Mouse (Mus musculus): Measurements from ENCODE around the gene Thsd4. TPM values are rescaled to one million over a fixed set of nuclear protein-coding genes. Genes with fewer than 3 reads are reported as not detected.
A peak's percentile ranks its signal among the peaks of the same experiment; 100 is the strongest.

Gene Thsd4
- polyA plus RNA-seq, 1 experiment from 2014 or later: 20.2 TPM

DNA sequence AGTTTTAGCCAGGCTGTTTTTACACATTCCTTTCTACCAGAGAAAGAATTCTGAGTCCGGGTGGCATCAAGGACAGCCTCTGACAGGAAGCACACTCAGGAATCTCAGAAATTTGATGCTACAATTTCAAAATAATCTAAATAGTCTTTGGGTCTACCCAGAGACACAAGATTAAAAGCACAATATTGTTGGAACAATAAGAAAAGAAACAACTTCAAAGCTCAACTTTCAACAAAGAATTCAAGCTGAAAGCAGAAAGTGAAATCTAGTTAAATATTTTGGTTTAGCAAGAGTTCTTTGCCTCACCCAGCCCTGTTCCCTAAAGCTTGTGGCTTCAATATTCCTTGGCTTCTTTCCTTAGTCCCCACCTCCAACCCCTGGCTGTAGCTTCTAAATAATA lies 415.7 kb downstream of the Thsd4 start:
- 40% methylated on average over 1 of the region's 1 CpGs for WGBS
- ATAC-seq: no peak

DNA sequence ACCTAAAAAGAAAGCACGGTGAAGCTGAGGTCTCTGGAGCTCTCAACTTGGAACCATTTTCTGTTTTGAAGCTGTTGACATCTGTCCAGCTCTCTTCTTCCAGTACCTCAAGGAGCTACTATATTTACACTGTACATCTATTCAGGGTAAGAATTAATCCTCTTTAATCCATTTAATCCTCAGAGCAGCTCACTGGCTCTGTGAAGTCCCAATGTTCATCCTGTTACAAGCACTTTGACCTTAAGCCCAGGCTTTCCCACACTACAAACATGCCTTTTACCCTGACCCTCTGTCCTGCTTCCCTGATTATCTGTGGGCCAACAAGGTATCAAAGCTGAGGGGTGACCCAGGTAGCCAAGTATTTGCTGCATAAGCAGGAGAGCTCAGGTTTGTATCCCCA lies 427.6 kb downstream of the Thsd4 start:
- Histone ChIP-seq H3K9ac (ENCODE audit: low read depth, low read length) (no peak overlapping the region), H3K4me2 (ENCODE audit: low read depth, low read length) (no peak overlapping the region), H3K36me3 (ENCODE audit: control insufficient read depth, insufficient read depth, low read length) (no peaks in the 10 kb centered on the region), H3K9me3 (ENCODE audit: control insufficient read depth, low read length) (no peaks in the 10 kb centered on the region), H3K27me3 (replicated peaks; ENCODE audit: control insufficient read depth, insufficient read depth, low read length) (no peaks in the 10 kb centered on the region), H3K4me1 (ENCODE audit: control insufficient read depth, insufficient read depth, low read length) (no peaks in the 10 kb centered on the region), H3K27ac (ENCODE audit: low read length) (no peak overlapping the region), H3K4me3 (ENCODE audit: low read length) (no peak overlapping the region)
- 44% methylated on average over 1 of the region's 1 CpGs for WGBS
- no peak for ATAC-seq

More for the DNA sequence above, 415.7 kb downstream of the Thsd4 start:
- Histone ChIP-seq H3K9me3 (ENCODE audit: control insufficient read depth, low read length) (no peaks in the 10 kb centered on the region), H3K36me3 (ENCODE audit: control insufficient read depth, insufficient read depth, low read length) (no peaks in the 10 kb centered on the region), H3K27me3 (replicated peaks; ENCODE audit: control insufficient read depth, insufficient read depth, low read length) (no peaks in the 10 kb centered on the region), H3K4me1 (ENCODE audit: control insufficient read depth, insufficient read depth, low read length) (no peaks in the 10 kb centered on the region), H3K4me2 (ENCODE audit: low read depth, low read length) (no peak overlapping the region), H3K27ac (ENCODE audit: low read length) (no peak overlapping the region), H3K4me3 (ENCODE audit: low read length) (no peak overlapping the region), H3K9ac (ENCODE audit: low read depth, low read length) (no peak overlapping the region)

DNA sequence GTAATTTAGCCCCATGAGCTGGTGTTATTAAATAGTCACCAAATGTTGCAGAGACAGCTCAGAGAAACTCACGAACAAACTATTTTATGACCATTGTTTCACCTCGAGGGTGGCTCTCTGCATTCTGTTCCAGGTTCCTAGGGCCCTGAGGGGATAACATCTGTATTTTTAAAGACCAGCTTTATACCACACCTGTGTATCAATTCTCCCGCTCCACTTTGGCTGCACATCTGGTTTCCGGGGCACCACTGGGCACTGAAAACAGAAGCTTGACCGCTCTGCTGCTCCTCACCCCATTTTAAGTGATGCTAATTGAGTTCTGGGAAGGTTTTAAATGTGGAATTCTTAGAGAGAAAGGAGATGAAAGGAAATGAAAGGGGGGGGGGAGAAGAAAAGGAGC lies 429.4 kb downstream of the Thsd4 start:
- Histone ChIP-seq H3K4me1 (ENCODE audit: control insufficient read depth, insufficient read depth, low read length) (no peaks in the 10 kb centered on the region), H3K9ac (ENCODE audit: low read depth, low read length) (no peak overlapping the region), H3K9me3 (ENCODE audit: control insufficient read depth, low read length) (no peaks in the 10 kb centered on the region), H3K36me3 (ENCODE audit: control insufficient read depth, insufficient read depth, low read length) (no peaks in the 10 kb centered on the region), H3K27ac (ENCODE audit: low read length) (no peak overlapping the region), H3K4me3 (ENCODE audit: low read length) (no peak overlapping the region), H3K4me2 (ENCODE audit: low read depth, low read length) (no peak overlapping the region), H3K27me3 (replicated peaks; ENCODE audit: control insufficient read depth, insufficient read depth, low read length) (no peaks in the 10 kb centered on the region)
- 57% methylated on average over 5 of the region's 5 CpGs for WGBS
- ATAC-seq: no peak

DNA sequence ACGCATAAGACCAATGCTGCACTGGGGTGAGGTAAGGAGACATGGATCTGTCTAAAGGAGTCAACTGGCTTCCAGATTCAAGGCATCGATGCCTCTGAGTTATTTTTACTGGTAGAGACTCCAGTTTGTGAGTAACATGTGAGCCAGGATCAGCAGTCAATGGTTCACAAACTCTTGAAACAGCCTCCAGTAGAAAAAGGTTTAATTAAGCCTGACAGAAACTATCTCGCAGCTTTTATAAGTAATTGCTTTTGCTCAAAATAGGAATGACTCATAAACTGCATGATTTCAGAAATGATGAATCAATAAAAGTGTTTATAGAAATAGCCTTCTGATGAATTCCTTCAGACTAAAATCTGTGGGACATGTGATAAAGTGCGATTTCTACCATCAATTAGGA lies 432.4 kb downstream of the Thsd4 start:
- no peak for ATAC-seq

GRCm38 (mm10) chr9:60088101-60088500 lies 433.7 kb downstream of the Thsd4 start:
- Histone ChIP-seq H3K27ac (ENCODE audit: low read length) (no peak overlapping the region), H3K9ac (ENCODE audit: low read depth, low read length) (no peak overlapping the region), H3K4me1 (ENCODE audit: control insufficient read depth, insufficient read depth, low read length) (peaks cover 1% of the 10 kb centered on the region), H3K27me3 (replicated peaks; ENCODE audit: control insufficient read depth, insufficient read depth, low read length) (no peaks in the 10 kb centered on the region), H3K9me3 (ENCODE audit: control insufficient read depth, low read length) (no peaks in the 10 kb centered on the region), H3K36me3 (ENCODE audit: control insufficient read depth, insufficient read depth, low read length) (no peaks in the 10 kb centered on the region), H3K4me2 (ENCODE audit: low read depth, low read length) (no peak overlapping the region), H3K4me3 (ENCODE audit: low read length) (no peak overlapping the region)
- WGBS: 52% methylated on average over 5 of the region's 5 CpGs
- ATAC-seq: no peak

More for the DNA sequence above, 432.4 kb downstream of the Thsd4 start:
- 86% methylated on average over 4 of the region's 4 CpGs for WGBS
- Histone ChIP-seq H3K4me3 (ENCODE audit: low read length) (no peak overlapping the region), H3K36me3 (ENCODE audit: control insufficient read depth, insufficient read depth, low read length) (no peaks in the 10 kb centered on the region), H3K4me2 (ENCODE audit: low read depth, low read length) (no peak overlapping the region), H3K9ac (ENCODE audit: low read depth, low read length) (no peak overlapping the region), H3K27ac (ENCODE audit: low read length) (no peak overlapping the region), H3K9me3 (ENCODE audit: control insufficient read depth, low read length) (no peaks in the 10 kb centered on the region), H3K4me1 (ENCODE audit: control insufficient read depth, insufficient read depth, low read length) (no peaks in the 10 kb centered on the region), H3K27me3 (replicated peaks; ENCODE audit: control insufficient read depth, insufficient read depth, low read length) (no peaks in the 10 kb centered on the region)

DNA sequence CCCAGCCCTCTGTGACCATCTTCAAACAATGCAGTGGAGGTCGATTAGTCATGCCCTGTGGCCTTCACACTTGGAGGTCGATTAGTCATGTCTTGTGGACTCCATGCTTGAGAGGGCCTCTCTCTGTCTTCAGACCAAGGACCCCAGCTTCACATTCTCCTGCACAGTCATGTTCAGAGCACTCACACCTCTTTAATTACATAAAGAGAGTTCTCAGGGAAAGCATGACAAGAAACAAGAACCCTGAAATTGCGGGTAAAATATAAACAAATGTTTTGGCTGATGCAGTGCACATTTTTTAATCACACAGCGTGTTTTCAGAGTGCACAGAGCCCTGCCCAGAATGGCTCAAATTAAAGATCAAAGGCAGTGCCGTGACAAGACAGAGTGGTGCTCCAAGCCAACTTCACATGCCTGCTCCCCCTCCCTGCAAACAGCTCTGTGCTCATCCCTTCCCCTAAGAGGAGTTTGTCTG lies 439.7 kb downstream of the Thsd4 start:
- Histone ChIP-seq H3K4me1 (ENCODE audit: control insufficient read depth, insufficient read depth, low read length) (peaks cover 7% of the 10 kb centered on the region), H3K9me3 (ENCODE audit: control insufficient read depth, low read length) (no peaks in the 10 kb centered on the region), H3K36me3 (ENCODE audit: control insufficient read depth, insufficient read depth, low read length) (no peaks in the 10 kb centered on the region), H3K4me2 (ENCODE audit: low read depth, low read length) (no peak overlapping the region), H3K9ac (ENCODE audit: low read depth, low read length) (no peak overlapping the region), H3K27ac (ENCODE audit: low read length) (no peak overlapping the region), H3K27me3 (replicated peaks; ENCODE audit: control insufficient read depth, insufficient read depth, low read length) (no peaks in the 10 kb centered on the region), H3K4me3 (ENCODE audit: low read length) (no peak overlapping the region)
- WGBS: 21% methylated on average over 5 of the region's 5 CpGs
- peak; percentile 71 for ATAC-seq

DNA sequence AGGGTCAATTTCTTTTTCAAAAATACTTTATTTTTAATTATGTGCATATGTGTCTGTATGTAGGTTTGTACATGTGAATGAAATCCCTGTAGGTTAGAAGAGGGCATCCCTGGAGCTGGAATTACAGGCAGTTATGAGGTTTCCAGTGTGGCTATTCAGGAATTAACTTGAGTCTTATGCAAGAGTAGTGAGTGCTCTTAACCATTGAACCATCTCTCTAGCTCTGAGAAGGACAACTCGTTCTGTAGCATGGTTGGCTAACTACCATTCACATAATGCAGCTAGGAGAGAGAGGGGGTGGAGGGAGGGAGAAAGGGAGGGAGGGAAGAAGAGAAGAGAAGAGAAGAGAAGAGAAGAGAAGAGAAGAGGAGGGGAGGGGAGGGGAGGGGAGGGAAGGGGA lies 444.1 kb downstream of the Thsd4 start:
- Histone ChIP-seq H3K36me3 (ENCODE audit: control insufficient read depth, insufficient read depth, low read length) (no peaks in the 10 kb centered on the region), H3K9ac (ENCODE audit: low read depth, low read length) (no peak overlapping the region), H3K27ac (ENCODE audit: low read length) (no peak overlapping the region), H3K4me1 (ENCODE audit: control insufficient read depth, insufficient read depth, low read length) (peaks cover 2% of the 10 kb centered on the region; the same call in 1 of the 2 replicates), H3K4me2 (ENCODE audit: low read depth, low read length) (no peak overlapping the region), H3K27me3 (replicated peaks; ENCODE audit: control insufficient read depth, insufficient read depth, low read length) (no peaks in the 10 kb centered on the region), H3K9me3 (ENCODE audit: control insufficient read depth, low read length) (no peaks in the 10 kb centered on the region), H3K4me3 (ENCODE audit: low read length) (no peak overlapping the region)
- 64% methylated on average over 1 of the region's 1 CpGs for WGBS
- no peak for ATAC-seq

DNA sequence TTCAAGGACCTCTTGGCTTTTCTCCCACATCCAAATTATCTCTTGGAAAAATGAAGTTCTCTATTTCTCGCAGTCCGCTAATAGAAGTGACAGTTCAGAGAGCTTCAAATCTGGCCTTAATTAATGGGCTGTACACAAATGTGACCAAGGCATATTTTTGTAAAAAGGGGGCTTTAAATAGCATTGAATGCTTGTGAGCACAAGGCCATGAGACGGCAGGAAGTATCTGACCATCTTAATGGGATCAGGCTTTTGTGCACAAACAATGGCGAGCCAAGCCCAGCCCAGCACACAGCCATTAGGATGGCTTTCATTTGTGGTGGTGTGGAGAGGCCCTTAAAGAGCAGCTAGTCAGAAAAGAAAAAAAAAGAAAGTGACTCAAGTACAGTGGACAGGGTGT lies 445.4 kb downstream of the Thsd4 start:
- Histone ChIP-seq H3K4me2 (ENCODE audit: low read depth, low read length) (no peak overlapping the region), H3K4me3 (ENCODE audit: low read length) (no peak overlapping the region), H3K4me1 (ENCODE audit: control insufficient read depth, insufficient read depth, low read length) (no peaks in the 10 kb centered on the region; the same call in 1 of the 2 replicates), H3K9ac (ENCODE audit: low read depth, low read length) (no peak overlapping the region), H3K36me3 (ENCODE audit: control insufficient read depth, insufficient read depth, low read length) (no peaks in the 10 kb centered on the region), H3K27ac (ENCODE audit: low read length) (no peak overlapping the region), H3K9me3 (ENCODE audit: control insufficient read depth, low read length) (no peaks in the 10 kb centered on the region), H3K27me3 (replicated peaks; ENCODE audit: control insufficient read depth, insufficient read depth, low read length) (no peaks in the 10 kb centered on the region)
- WGBS: 73% methylated on average over 4 of the region's 4 CpGs
- no peak for ATAC-seq

- Histone ChIP-seq H3K27ac (ENCODE audit: low read length) (no peak overlapping the region), H3K36me3 (ENCODE audit: control insufficient read depth, insufficient read depth, low read length) (no peaks in the 10 kb centered on the region), H3K4me3 (ENCODE audit: low read length) (no peak overlapping the region), H3K9ac (ENCODE audit: low read depth, low read length) (no peak overlapping the region), H3K27me3 (replicated peaks; ENCODE audit: control insufficient read depth, insufficient read depth, low read length) (no peaks in the 10 kb centered on the region), H3K9me3 (ENCODE audit: control insufficient read depth, low read length) (no peaks in the 10 kb centered on the region), H3K4me1 (ENCODE audit: control insufficient read depth, insufficient read depth, low read length) (no peaks in the 10 kb centered on the region; the same call in 1 of the 2 replicates), H3K4me2 (ENCODE audit: low read depth, low read length) (no peak overlapping the region)
- no peak for ATAC-seq
- WGBS: 60% methylated on average over 5 of the region's 5 CpGs
Measured at GRCm38 (mm10) chr9:60071620-60072263, 450.1 kb downstream of the Thsd4 start.

- no peaks in the 10 kb centered on the region for H3K36me3 ChIP-seq (ENCODE audit: control insufficient read depth, insufficient read depth, low read length)
- H3K9ac ChIP-seq (ENCODE audit: low read depth, low read length): no peak overlapping the region
- ATAC-seq: no peak
- H3K4me1 ChIP-seq (ENCODE audit: control insufficient read depth, insufficient read depth, low read length): no peaks in the 10 kb centered on the region
- H3K9me3 ChIP-seq (ENCODE audit: control insufficient read depth, low read length): no peaks in the 10 kb centered on the region
- no peaks in the 10 kb centered on the region for H3K27me3 ChIP-seq (replicated peaks; ENCODE audit: control insufficient read depth, insufficient read depth, low read length)
- H3K4me3 ChIP-seq (ENCODE audit: low read length): no peak overlapping the region
- H3K4me2 ChIP-seq (ENCODE audit: low read depth, low read length): no peak overlapping the region
- no peak overlapping the region for H3K27ac ChIP-seq (ENCODE audit: low read length)
- 85% methylated on average over 8 of the region's 8 CpGs for WGBS
Measured at GRCm38 (mm10) chr9:60067241-60067640, 454.6 kb downstream of the Thsd4 start.
